Mouse (Mus musculus): ENCODE results near the gene Zfyve1. TPM values are rescaled to one million over a fixed set of nuclear protein-coding genes. Genes with fewer than 3 reads are reported as not detected.

Zfyve1 gene
- total RNA-seq, 2 experiments from 2014 or later, result 44.1 to 47.6 TPM

- no peak for DNase-seq (ENCODE audit: low spot score in 2 of 2)
- intact Hi-C loops (cut with DNase I), result no loop called here
Measured at GRCm38 (mm10) chr12:83527816-83528215, 69.2 kb downstream of the Zfyve1 start.

- DNase-seq (ENCODE audit: low spot score in 2 of 2), result peak in 1 of 2 experiments; percentile 60
- intact Hi-C loops (cut with DNase I), result no loop called here
Measured at GRCm38 (mm10) chr12:83525822-83526544, 71.0 kb downstream of the Zfyve1 start.

DNA sequence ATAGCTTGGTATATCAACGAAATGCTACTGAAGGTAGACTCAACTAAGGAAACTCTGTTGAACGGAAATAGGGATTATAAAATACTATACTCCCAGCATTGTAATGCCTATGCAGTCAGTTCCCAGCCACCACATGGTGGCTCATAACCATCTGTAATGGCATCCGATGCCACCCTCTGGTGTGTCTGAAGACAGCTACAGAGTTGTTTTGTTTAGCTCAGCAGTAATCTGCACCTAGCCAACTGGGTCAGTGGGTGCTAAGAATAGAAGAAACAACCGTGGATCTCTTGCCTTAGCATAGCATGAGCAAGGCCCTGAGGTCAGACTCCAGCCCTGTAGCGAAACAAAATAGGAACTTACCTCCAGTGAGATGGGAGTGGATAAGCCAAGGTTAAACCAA, 72.7 kb downstream of the Zfyve1 start:
- no peak for DNase-seq (ENCODE audit: low spot score in 2 of 2)
- intact Hi-C loops (cut with DNase I), result no loop called here

- intact Hi-C loops (cut with DNase I), result no loop called here
- DNase-seq (ENCODE audit: low spot score in 2 of 2), result no peak
Measured at GRCm38 (mm10) chr12:83523892-83524291, 73.1 kb downstream of the Zfyve1 start.

- intact Hi-C loops (cut with DNase I), result no loop called here
- no peak for DNase-seq (ENCODE audit: low spot score in 2 of 2)
Measured at GRCm38 (mm10) chr12:83523056-83523455, 74.0 kb downstream of the Zfyve1 start.

GRCm38 (mm10) chr12:83521083-83521482, 75.9 kb downstream of the Zfyve1 start:
- intact Hi-C loops (cut with DNase I), result no loop called here
- DNase-seq (ENCODE audit: low spot score in 2 of 2), result no peak

DNA sequence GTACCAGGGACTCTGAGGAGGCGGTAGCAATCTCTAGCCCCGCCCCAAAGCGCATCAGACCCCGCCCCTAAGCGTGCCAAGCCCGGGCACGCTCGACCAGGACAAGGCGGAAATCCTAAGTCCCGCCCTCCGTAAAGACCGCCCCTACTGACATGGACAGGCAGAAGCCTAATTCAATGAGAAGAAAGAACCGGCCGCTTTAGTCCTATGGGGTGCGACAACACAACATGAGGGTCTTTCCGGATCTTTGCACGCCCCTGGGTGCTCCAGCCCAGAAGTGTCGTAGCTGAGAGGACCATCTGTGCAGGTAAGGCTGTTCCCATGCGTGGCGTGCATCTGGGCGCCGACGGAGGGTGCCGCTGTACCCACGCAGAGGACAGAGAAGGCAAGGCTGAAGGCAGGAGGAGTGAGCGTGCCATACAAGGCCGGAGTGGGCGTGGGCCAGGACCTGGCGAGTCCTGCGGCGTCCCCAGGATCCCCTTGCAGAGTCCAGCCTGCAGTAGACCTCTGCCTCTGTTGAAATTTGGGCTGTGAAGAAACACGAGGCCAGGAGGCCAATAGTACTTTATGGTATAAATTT, 76.6 kb downstream of the Zfyve1 start, which contains the start of gene Dcaf4:
Gene Dcaf4, plus strand, starts transcription at position 156 of the 580 bp plus-strand sequence.
- intact Hi-C loops (cut with DNase I), result no loop called here
- peak; percentile 91 to 98 for DNase-seq (ENCODE audit: low spot score in 2 of 2)

- intact Hi-C loops (cut with DNase I), result no loop called here
- no peak for DNase-seq (ENCODE audit: low spot score in 2 of 2)
Measured at GRCm38 (mm10) chr12:83517580-83517979, 79.4 kb downstream of the Zfyve1 start.

- intact Hi-C loops (cut with DNase I), result no loop called here
- no peak for DNase-seq (ENCODE audit: low spot score in 2 of 2)
Measured at GRCm38 (mm10) chr12:83514216-83514615, 82.8 kb downstream of the Zfyve1 start.

DNA sequence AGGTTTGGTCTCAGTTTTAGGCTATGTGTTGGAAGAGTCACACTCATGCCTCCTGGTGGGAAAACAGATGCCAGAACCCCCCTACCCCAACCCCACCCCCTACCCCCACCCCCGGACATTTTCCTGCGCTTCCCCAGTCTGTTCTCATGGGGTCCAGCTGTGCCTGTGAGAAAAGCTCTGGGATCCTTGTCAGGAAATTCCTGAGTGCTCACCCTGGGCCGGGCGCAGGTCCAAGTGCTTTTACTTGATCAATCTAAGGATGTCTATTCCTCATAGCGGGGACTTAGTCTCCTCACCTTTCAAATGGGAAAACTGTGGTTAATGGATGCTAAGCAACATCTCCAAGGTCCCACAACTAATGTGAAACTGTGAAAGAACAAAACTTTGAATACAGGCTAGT, 83.8 kb downstream of the Zfyve1 start:
- intact Hi-C loops (cut with DNase I), result no loop called here

GRCm38 (mm10) chr12:83512783-83513182, 84.2 kb downstream of the Zfyve1 start:
- DNase-seq (ENCODE audit: low spot score in 2 of 2), result no peak
- intact Hi-C loops (cut with DNase I), result no loop called here

More for the DNA sequence above, 83.8 kb downstream of the Zfyve1 start:
- DNase-seq (ENCODE audit: low spot score in 2 of 2), result no peak

- intact Hi-C loops (cut with DNase I), result no loop called here
- no peak for DNase-seq (ENCODE audit: low spot score in 2 of 2)
Measured at GRCm38 (mm10) chr12:83510586-83510985, 86.4 kb downstream of the Zfyve1 start.

DNA sequence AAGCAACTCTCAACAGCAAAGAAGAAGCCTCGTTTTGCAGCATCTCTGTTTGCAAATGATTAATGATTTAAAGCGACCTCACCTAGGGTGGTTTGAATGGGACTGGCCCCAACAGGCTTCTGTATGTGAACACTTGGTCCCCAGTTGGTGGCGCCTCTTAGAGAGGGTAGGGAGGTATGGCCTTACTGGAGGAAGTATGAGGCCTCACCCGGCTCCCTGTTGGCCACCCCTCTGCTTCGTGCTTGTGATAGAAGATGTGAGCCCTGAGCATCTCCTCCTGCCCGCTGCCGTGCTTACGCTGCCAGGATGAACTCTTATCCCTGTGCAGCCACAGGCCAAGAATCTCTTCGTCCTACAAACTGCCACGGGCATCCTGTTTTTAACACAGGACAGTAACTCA, 90.5 kb downstream of the Zfyve1 start:
- intact Hi-C loops (cut with DNase I), result no loop called here
- DNase-seq (ENCODE audit: low spot score in 2 of 2), result no peak

DNA sequence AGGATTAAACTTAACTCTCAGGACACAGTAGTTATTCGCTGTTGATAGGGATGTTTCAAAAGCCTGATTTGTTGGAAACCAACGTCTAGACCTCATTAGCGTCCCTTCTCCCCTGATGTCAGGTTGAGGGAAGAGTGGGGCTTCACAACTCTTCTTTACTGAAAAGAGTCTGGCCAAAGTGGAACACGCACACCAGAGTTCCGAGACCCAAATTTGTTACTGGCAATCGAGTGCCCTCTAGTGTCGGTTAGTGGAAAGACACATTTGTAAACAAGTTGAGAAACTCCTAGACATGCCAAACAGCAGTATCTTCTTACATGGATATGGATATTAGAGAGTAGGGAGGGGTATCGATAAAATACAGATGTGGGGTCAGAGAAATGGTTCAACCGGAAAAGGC, 94.8 kb downstream of the Zfyve1 start:
- intact Hi-C loops (cut with DNase I), result loop anchor here (1.0 kb wide), 1 partner anchor 388 kb away; no protein-coding TSS in a partner anchor
- DNase-seq (ENCODE audit: low spot score in 2 of 2), result peak; percentile 77 to 82

- DNase-seq (ENCODE audit: low spot score in 2 of 2), result no peak
- intact Hi-C loops (cut with DNase I), result no loop called here
Measured at GRCm38 (mm10) chr12:83499256-83499655, 97.8 kb downstream of the Zfyve1 start.

DNA sequence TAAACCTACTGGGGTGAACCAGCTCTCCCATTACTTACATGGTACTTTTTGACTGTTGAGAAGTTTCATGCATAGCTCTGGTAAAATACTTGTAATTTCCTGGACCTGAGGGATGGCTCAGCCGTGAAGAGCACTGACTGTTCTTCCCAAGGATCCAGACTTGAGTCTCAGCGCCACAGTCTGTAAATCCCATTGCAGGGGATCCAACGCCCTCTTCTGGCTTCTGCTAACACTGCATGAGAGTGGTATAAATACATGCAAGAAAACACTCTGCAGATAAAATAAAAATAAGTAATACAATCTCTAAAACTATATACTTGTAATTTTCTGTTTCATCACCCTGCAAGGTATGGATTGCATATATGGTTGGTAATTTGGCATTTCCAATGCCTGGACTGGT, 99.1 kb downstream of the Zfyve1 start:
- no peak for DNase-seq (ENCODE audit: low spot score in 2 of 2)
- intact Hi-C loops (cut with DNase I), result no loop called here

GRCm38 (mm10) chr12:83496736-83497135, 100.3 kb downstream of the Zfyve1 start:
- DNase-seq (ENCODE audit: low spot score in 2 of 2), result no peak
- intact Hi-C loops (cut with DNase I), result no loop called here

Measured in left cerebral cortex, postnatal 25 days (tissue).